Mouse (Mus musculus) MEL (cell line): ENCODE measurements around the gene Olfr322.

Source experiments
- CTCF ChIP-seq, 3 experiments: IDR thresholded peaks in 2 of 3; conservative IDR thresholded peaks in 1 of 3; 2 replicates each; pipeline ENCODE4 v1.5.1; 2011 to 2012; ENCODE audit warnings: low read length in 3 of 3, low read depth in 2 of 3, mild to moderate bottlenecking in 2 of 3, improper control_type of control experiment in 1 of 3, inconsistent platforms in 1 of 3, mixed read lengths in 1 of 3, moderate library complexity in 1 of 3; ENCODE audit not compliant: control insufficient read depth in 1 of 3, insufficient read depth in 1 of 3, poor library complexity in 1 of 3, severe bottlenecking in 1 of 3
- NELFE ChIP-seq: IDR thresholded peaks from 2 replicates; pipeline ENCODE4 v1.6.1; 2011; ENCODE audit warnings: low read depth, low read length, improper control_type of control experiment
- UBTF ChIP-seq: IDR thresholded peaks from 2 replicates; pipeline ENCODE4 v1.6.1; 2012; ENCODE audit warnings: low read depth, mild to moderate bottlenecking, inconsistent platforms, low read length, improper control_type of control experiment, moderate library complexity, borderline replicate concordance; ENCODE audit not compliant: insufficient read depth
- USF1 ChIP-seq: IDR thresholded peaks from 2 replicates; pipeline ENCODE4 v1.6.1; 2014; ENCODE audit warnings: low read depth, mild to moderate bottlenecking, inconsistent platforms, low read length, improper control_type of control experiment, moderate library complexity

DNA sequence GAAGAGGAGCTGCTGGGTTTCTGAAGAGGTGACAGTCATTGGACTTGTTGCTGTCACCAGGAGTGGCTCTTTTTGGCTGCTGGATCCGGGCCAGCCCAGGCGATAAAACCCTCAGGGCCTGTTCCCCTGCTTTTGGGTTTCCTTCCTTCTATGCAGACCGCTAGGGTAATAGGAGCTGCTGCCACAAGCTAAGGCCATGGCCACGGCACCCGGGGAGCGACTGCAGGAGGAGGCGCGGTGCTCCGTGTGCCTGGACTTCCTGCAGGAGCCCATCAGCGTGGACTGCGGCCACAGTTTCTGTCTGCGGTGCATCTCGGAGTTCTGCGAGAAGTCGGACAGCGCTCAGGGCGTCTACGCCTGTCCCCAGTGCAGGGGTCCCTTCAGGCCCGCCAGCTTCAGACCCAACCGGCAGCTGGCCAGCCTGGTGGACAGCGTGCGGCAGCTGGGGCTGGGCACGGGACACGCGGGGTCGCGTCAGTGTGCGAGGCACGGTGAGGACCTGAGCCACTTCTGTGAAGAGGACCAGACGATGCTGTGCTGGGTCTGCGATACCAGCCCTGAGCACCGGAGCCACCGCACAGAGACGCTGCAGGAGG lies 18.2 kb upstream of the Olfr322 start, which contains the start of gene Trim58:
- no peak for TF ChIP-seq USF1
- peak; percentile 39; the same call in 1 of the 2 replicates for TF ChIP-seq NELFE
- TF ChIP-seq UBTF, result no peak
- no peak for TF ChIP-seq CTCF (IDR thresholded peaks at IDR 0.05 in 2 of 3, conservative IDR thresholded peaks at IDR 0.05 in 1 of 3; ENCODE audit: control insufficient read depth in 1 of 3, insufficient read depth in 1 of 3, low read depth in 2 of 3, low read length in 3 of 3, poor library complexity in 1 of 3, severe bottlenecking in 1 of 3)
